Mouse (Mus musculus) neural tube, embryonic 12.5 days (tissue): ENCODE measurements around the gene Praf2. TPM values are rescaled to one million over a fixed set of nuclear protein-coding genes. Genes with fewer than 3 reads are reported as not detected.
"Not testable (repeated sequence)": the region's sequence is repeated elsewhere in the genome, so short reads cannot be mapped to it uniquely, and the experiment has no call there.

Experiments used
- ATAC-seq: fragments of 200-750 bp; cut with Nextera tagmentation; 2 replicates; pipeline ENCODE4 v1.8.0; 2017; ENCODE audit warnings: low read depth, mild to moderate bottlenecking, moderate TSS enrichment, moderate library complexity; ENCODE audit not compliant: low FRiP score
- H3K27ac ChIP-seq: fragments of 300-500 bp; sonication (generic); 2 replicates; pipeline ENCODE4 v1.5.1; 2016
- H3K27me3 ChIP-seq: fragments of 300-500 bp; sonication (generic); replicated peaks from 2 replicates; pipeline ENCODE4 v1.6.1; 2016; ENCODE audit warnings: mild to moderate bottlenecking
- H3K36me3 ChIP-seq: fragments of 300-500 bp; sonication (generic); 2 replicates; pipeline ENCODE4 v1.6.1; 2016; ENCODE audit warnings: mild to moderate bottlenecking
- H3K4me1 ChIP-seq: fragments of 300-500 bp; sonication (generic); 2 replicates; pipeline ENCODE4 v1.6.1; 2016
- H3K4me2 ChIP-seq: fragments of 300-500 bp; sonication (generic); replicated peaks from 2 replicates; pipeline ENCODE4 v1.6.1; 2016; ENCODE audit warnings: mild to moderate bottlenecking
- H3K4me3 ChIP-seq: fragments of 300-500 bp; sonication (generic); 2 replicates; pipeline ENCODE4 v1.5.1; 2016
- H3K9ac ChIP-seq: fragments of 300-500 bp; sonication (generic); 2 replicates; pipeline ENCODE4 v1.6.1; 2016; ENCODE audit warnings: mild to moderate bottlenecking
- H3K9me3 ChIP-seq: fragments of 300-500 bp; sonication (generic); 2 replicates; pipeline ENCODE4 v1.6.1; 2016; ENCODE audit warnings: mild to moderate bottlenecking
- WGBS: fragments of 180-500 bp; shearing (Covaris S2); methylation state at CpG from one replicate; pipeline ENCODE4 v1.1.7; 2016; 5-methylcytosine and 5-hydroxymethylcytosine counted together
- polyA plus RNA-seq: library from polyadenylated mRNA; unstranded; fragments of >200 nt; fragmentation: Nextera tagmentation; extraction: Ambion mirVana; gene quantifications from 2 replicates; pipeline ENCODE4 v1.2.1, GENCODE M21; 2016

Gene Praf2
- polyA plus RNA-seq, 1 experiment from 2014 or later: 93.6 TPM

DNA sequence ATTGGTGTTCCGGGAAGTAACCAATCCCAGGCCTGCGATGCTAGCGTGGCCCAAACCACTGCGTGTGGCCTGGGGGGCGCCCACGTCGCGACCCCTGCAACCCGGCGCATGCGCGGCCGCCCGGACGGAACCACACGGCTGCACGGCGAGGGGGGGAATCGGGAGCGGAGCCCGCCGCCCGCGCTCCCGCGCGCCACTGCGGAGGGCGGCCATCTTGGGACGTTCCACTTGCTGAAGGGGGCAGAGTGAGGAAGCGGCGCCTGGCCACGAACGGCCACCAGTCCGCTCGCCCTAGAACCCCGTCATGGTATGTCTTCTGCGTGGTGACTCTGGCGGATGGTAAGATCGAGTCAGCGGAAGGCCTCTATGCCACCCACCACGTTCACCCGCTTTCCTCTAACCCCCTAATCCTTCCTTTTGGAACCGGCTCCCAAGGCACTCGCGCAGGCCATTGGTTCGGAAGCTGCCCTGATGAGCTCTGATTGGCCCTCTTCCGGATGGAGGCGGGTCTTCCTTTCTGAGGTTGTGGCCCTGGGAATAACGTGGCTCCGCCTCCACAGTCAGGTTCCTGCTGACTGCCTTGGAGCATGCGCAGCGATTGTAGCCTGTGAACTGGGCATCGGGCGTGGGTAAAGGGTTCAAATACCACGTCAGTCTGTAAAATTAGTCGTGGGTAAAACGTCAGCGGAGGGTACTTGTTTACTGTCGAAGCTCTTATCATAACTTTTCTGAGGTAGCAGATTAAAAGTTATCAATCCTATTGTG, 13.9 kb upstream of the Praf2 start, which contains the start of gene Wdr45:
TSS of gene Wdr45 (plus strand) at position 199 of the 765 bp plus-strand sequence.
- Histone ChIP-seq H3K4me3 (0 out of 2 replicates have a peak within 1 kb of the TSS, but pooled peaks have one; percentile 16), H3K4me2 (peak within 1 kb of the TSS; percentile 52)
- H3K27me3 ChIP-seq, H3K36me3 ChIP-seq, H3K27ac ChIP-seq, H3K9ac ChIP-seq, H3K9me3 ChIP-seq, H3K4me1 ChIP-seq: not testable (repeated sequence)
- peak; percentile 97 for ATAC-seq
- WGBS: 18% methylated on average over 49 of the region's 60 CpGs

DNA sequence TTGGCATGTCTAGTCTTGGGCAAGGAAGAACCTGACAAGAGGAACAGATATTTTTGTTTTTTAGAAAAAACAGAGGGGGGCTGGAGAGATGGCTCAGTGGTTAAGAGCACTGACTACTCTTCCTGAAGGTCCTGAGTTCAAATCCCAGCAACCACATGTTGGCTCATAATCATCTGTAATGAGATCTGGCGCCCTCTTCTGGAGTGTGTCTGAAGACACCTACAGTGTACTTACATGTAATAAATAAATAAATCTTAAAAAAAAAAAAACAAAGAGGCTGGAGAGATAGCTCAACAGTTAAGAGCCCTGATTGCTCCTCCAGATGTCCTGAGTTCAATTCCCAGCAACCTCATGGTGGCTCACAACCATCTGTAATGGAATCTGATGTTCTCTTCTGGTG, 12.2 kb upstream of the Praf2 start:
- H3K27ac ChIP-seq, H3K27me3 ChIP-seq, H3K36me3 ChIP-seq, ATAC-seq, H3K9me3 ChIP-seq, H3K4me2 ChIP-seq, H3K9ac ChIP-seq, H3K4me3 ChIP-seq, H3K4me1 ChIP-seq: not testable (repeated sequence)
- 53% methylated on average over 1 of the region's 1 CpGs for WGBS

DNA sequence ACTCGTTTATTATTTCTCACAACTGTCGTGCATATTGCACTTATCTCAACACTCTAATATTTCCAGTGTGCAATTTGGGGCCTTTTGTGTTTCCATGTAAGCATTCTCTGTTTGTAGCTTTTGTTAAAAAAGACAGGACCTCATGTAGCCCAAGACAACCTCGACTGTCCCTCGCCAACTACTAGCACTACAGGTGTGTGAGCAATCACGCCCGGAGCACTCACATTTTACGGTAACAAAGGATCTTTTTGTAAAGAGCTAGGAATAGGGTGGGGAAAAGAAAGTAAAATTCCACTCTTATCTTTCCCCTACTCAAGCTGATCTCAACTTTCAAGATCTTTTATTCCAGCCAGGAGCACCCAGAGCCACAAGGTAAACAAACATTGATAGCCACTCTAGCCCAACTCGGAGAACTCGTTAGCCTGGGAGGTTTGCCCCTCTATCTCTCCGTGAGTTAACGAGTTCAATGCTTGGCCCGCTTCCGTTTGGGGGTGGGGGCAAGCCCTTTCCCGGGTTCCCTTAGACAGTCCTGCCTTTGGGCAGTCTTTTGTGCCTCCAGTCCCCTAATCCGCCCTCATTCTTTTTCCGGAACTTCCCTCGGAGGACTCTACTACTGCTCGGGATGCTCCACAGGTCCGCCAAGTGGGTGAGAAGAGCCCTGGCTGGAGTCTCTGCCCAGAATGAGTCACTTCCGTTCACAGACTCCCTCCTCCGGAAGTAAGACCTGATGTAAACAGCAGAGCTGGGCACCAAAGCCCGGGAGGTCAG, 6.5 kb upstream of the Praf2 start, which contains the start of gene Gm45208:
TSS of gene Gm45208 (plus strand) at position 732 of the 768 bp plus-strand sequence.
- ATAC-seq: peak; percentile 91
- Histone ChIP-seq H3K4me2 (peak within 1 kb of the TSS; percentile 64), H3K27ac (peak within 1 kb of the TSS; percentile 37; the same call in 1 of the 2 replicates), H3K9ac (peak within 1 kb of the TSS; percentile 52; the same call in 1 of the 2 replicates), H3K36me3 (peaks cover 16% of the 10 kb centered on the region), H3K27me3 (no peaks in the 10 kb centered on the region), H3K4me1 (peaks cover 5% of the 10 kb centered on the region), H3K4me3 (peak within 1 kb of the TSS; percentile 51), H3K9me3 (no peaks in the 10 kb centered on the region)
- WGBS: 22% methylated on average over 22 of the region's 22 CpGs

DNA sequence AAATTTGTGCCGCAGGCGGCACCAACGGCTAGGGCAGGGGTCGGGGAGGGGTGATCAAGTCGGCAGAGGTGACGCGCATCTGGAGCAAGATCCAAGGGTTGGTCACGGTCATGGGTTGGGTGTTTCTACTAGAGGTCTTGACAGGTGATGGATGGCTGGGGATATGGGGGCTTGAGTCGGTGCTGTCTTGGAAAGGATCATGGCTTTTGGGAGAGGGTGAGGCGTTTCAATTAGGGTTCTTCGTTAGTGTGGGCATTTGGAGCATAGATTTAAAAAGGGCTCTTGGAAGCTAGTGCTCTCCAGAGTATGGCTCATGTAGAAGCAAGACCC, 6.0 kb upstream of the Praf2 start:
- H3K9me3 ChIP-seq: no peaks in the 10 kb centered on the region
- peaks cover 16% of the 10 kb centered on the region for H3K36me3 ChIP-seq
- no peak for ATAC-seq
- H3K27me3 ChIP-seq: no peaks in the 10 kb centered on the region
- peaks cover 5% of the 10 kb centered on the region for H3K4me1 ChIP-seq
- peak overlapping the region; percentile 64 for H3K4me2 ChIP-seq
- peak overlapping the region; percentile 52; the same call in 1 of the 2 replicates for H3K9ac ChIP-seq
- no peak overlapping the region for H3K27ac ChIP-seq
- peak overlapping the region; percentile 51 for H3K4me3 ChIP-seq
- 21% methylated on average over 11 of the region's 11 CpGs for WGBS

DNA sequence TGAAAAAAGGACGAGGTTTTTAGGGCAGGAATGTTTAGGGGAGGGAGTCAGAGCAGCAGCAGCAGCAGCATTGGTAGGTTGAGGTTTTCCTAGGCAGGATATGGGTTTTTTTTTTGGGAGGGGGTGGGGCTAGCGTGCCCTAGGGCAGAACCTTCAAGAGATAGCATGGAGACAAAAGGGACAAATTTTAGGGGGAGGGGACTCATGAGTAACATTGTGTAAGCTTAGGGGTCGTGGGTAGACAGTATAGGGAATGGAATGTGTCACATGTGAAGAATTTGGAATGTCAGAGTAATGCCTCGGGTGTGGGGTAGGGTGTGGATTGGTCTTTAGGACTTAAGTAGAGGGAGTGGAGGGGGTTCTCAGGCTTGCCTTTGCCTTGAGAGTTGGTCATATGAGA, 5.5 kb upstream of the Praf2 start:
- Histone ChIP-seq H3K9ac (peak overlapping the region; percentile 52; the same call in 1 of the 2 replicates), H3K27me3 (no peaks in the 10 kb centered on the region), H3K27ac (no peak overlapping the region), H3K4me1 (peaks cover 5% of the 10 kb centered on the region), H3K36me3 (peaks cover 16% of the 10 kb centered on the region), H3K4me2 (peak overlapping the region; percentile 64), H3K9me3 (no peaks in the 10 kb centered on the region), H3K4me3 (peak overlapping the region; percentile 51)
- 35% methylated on average over 4 of the region's 4 CpGs for WGBS
- ATAC-seq: no peak

DNA sequence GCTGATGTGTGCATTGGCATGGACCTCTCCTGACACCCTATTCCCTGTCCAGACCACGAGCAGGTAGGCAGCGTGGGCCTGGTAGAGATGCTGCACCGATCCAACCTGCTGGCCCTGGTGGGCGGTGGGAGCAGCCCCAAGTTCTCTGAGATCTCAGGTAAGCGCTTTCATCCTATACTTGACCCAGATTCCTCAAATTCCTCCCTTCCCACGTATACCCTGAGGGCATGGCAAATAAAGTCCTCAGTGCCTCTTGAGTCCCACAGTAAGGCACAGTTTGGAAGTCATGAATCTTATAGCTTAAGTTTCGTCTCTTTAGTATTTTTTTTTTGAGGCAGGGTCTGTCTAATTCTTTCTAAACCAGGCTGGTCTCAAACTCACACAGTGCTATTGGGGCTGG, 4.1 kb upstream of the Praf2 start:
- Histone ChIP-seq H3K4me3 (no peak overlapping the region), H3K9ac (no peak overlapping the region), H3K9me3 (no peaks in the 10 kb centered on the region), H3K4me1 (peaks cover 5% of the 10 kb centered on the region), H3K27ac (no peak overlapping the region), H3K4me2 (no peak overlapping the region), H3K36me3 (peaks cover 16% of the 10 kb centered on the region), H3K27me3 (no peaks in the 10 kb centered on the region)
- ATAC-seq: no peak
- WGBS: 78% methylated on average over 7 of the region's 7 CpGs

DNA sequence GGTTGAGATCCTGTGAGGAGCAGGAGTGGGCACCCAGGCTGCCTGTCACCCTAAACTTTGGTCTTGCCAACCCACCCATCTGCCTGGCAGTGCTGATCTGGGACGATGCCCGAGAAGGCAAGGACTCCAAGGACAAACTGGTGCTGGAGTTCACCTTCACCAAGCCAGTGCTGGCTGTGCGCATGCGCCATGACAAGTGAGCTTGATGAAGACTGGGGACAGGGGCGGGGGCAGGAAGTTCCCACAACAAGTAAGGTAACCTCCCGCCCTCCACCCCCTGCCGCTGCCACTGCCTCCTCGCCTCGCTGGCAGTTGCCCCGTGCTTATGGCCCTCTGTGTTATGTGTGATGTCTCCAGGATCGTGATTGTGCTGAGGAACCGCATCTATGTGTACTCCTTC, 2.4 kb upstream of the Praf2 start:
- WGBS: 94% methylated on average over 12 of the region's 12 CpGs
- Histone ChIP-seq H3K36me3 (peaks cover 16% of the 10 kb centered on the region), H3K27me3 (no peaks in the 10 kb centered on the region)

DNA sequence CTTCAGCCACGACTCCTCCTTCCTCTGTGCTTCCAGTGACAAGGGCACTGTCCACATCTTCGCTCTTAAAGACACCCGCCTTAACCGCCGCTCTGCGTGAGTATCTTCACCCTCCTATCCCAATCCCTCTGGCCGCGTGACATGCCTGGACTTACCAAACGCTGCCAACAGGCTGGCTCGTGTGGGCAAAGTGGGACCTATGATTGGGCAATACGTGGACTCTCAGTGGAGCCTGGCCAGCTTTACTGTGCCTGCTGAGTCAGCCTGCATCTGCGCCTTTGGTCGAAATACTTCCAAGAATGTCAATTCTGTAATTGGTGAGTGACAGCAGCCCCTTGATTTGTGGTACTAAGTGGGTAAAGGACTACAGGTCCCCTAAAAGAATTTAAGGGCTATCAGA, 1.1 kb upstream of the Praf2 start:
- peaks cover 16% of the 10 kb centered on the region for H3K36me3 ChIP-seq
- no peak overlapping the region for H3K4me2 ChIP-seq
- 92% methylated on average over 13 of the region's 13 CpGs for WGBS
- peaks cover 5% of the 10 kb centered on the region for H3K4me1 ChIP-seq
- no peak overlapping the region for H3K4me3 ChIP-seq
- no peaks in the 10 kb centered on the region for H3K9me3 ChIP-seq
- H3K27me3 ChIP-seq: no peaks in the 10 kb centered on the region
- no peak for ATAC-seq
- H3K27ac ChIP-seq: no peak overlapping the region
- H3K9ac ChIP-seq: no peak overlapping the region

More for the DNA sequence above, 2.4 kb upstream of the Praf2 start:
- Histone ChIP-seq H3K9ac (no peak overlapping the region), H3K9me3 (no peaks in the 10 kb centered on the region), H3K4me1 (peaks cover 5% of the 10 kb centered on the region), H3K4me2 (no peak overlapping the region), H3K27ac (no peak overlapping the region), H3K4me3 (no peak overlapping the region)
- no peak for ATAC-seq

DNA sequence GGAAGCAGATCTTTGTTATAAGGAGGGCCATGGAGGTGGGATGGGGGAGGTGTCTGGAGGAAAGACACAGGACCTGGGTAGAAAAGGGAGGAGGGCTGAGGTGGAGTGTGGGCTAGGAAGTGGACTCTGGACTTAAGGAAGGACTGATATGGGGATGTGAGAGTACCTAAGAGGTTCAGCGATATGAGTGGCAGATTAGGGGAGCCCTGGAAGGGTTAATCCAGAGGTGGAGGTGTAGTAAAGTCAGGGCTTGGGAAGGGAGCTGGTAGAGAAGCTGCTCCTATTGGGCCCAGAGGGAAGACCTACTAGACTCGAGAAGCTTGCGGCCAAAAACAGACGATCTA, 655 bp downstream of the Praf2 start:
- Histone ChIP-seq H3K4me3 (peak overlapping the region; percentile 40), H3K4me1 (no peaks in the 10 kb centered on the region; the same call in 1 of the 2 replicates), H3K9ac (peak overlapping the region; percentile 55), H3K27ac (no peak overlapping the region), H3K9me3 (no peaks in the 10 kb centered on the region), H3K4me2 (peak overlapping the region; percentile 59), H3K36me3 (peaks cover 15% of the 10 kb centered on the region), H3K27me3 (no peaks in the 10 kb centered on the region)
- no peak for ATAC-seq
- WGBS: 29% methylated on average over 4 of the region's 4 CpGs

DNA sequence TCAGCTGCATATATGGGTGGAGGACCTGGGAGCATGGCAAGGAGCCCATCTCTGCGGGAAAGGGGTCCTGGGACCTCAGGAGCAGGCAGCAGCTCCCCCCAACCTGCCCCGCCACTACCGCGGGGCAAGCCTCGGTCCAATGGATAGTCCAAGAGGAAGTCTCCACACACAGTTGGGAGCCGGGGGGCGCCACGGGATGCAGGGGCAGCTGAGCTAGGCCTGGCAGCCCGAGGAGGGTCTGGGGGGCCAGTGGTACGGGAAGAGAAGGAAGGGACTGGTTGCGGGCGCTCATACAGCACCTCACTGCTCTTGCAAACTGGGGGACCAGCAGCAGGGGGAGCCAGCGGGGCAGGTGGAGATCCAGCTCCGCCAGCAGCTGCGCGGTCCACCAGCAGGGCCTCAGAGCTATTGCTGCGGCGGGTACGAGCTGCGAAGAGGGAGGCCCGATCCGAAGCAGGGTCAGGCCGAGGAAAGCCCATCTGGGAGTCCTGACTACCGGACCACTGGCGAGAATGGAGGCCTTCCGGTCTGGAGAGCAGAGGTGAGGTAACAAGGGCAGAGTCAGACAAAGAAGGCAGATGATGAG, 5.4 kb downstream of the Praf2 start:
- no peak; the same call in 1 of the 2 replicates for ATAC-seq
- WGBS: 29% methylated on average over 26 of the region's 26 CpGs
- Histone ChIP-seq H3K4me1 (no peaks in the 10 kb centered on the region; the same call in 1 of the 2 replicates), H3K9ac (no peak overlapping the region), H3K4me3 (no peak overlapping the region), H3K4me2 (no peak overlapping the region), H3K36me3 (no peaks in the 10 kb centered on the region), H3K27ac (no peak overlapping the region), H3K9me3 (no peaks in the 10 kb centered on the region), H3K27me3 (no peaks in the 10 kb centered on the region)

DNA sequence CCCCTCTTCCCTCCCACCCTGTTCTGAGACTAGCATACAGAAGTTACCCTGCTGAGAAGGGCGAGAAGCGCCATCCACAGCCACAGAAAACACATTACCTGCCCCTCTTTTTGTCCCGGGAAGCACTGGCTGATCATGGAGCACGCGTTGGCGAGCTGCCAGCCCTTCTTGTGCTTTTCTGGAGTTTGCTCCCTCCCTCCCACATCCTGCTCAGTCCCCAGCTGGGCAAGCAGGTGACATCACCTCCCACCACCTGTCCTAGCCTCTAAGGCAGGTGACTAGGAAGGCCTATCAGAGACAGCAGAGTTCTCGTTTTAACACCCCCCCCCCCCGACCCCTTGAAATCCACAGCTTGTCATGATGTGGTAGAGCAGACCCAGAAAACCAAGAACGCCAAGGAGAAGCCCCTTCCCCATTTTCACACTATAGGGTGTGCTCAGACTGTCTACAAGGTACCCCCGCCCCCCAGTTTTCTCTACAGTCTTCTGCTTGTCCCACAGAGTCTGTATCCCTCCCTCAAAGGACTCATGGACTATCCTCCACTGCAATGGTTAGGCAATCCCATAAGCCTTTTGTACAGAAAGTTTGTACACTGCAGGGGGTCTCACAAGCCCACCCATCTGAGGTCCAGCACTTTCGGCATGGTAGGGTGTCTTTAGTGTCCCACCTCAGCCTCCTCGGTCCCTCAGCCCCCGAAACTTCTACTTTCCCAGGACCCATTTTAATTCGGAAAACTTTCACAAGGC, 11.3 kb downstream of the Praf2 start:
- Histone ChIP-seq H3K27ac (no peak overlapping the region), H3K4me2 (no peak overlapping the region), H3K4me1 (no peaks in the 10 kb centered on the region), H3K27me3 (no peaks in the 10 kb centered on the region), H3K4me3 (no peak overlapping the region), H3K36me3 (no peaks in the 10 kb centered on the region), H3K9me3 (no peaks in the 10 kb centered on the region), H3K9ac (no peak overlapping the region)
- ATAC-seq: no peak
- 77% methylated on average over 14 of the region's 14 CpGs for WGBS
